Mouse (Mus musculus): ENCODE measurements around the gene Gm29609.

Gene Gm29609

GRCm38 (mm10) chr5:31138968-31139425 is 40.7 kb downstream of the Gm29609 start:
- in situ Hi-C loops (cut with MboI, MseI) = no loop called here

GRCm38 (mm10) chr5:31138241-31138967 is 41.3 kb downstream of the Gm29609 start, which contains the start of gene Ucn:
TSS of gene Ucn (minus strand) at chr5:31138829.
- in situ Hi-C loops (cut with MboI, MseI) = no loop called here

- in situ Hi-C loops (cut with MboI, MseI) = no loop called here
Observed at GRCm38 (mm10) chr5:31137658-31138057, 42.1 kb downstream of the Gm29609 start.

GRCm38 (mm10) chr5:31136730-31137424 is 42.8 kb downstream of the Gm29609 start:
- in situ Hi-C loops (cut with MboI, MseI) = no loop called here

- in situ Hi-C loops (cut with MboI, MseI) = no loop called here
Observed at GRCm38 (mm10) chr5:31126050-31126449, 53.7 kb downstream of the Gm29609 start.

GRCm38 (mm10) chr5:31123481-31123880 is 56.2 kb downstream of the Gm29609 start:
- in situ Hi-C loops (cut with MboI, MseI) = no loop called here

GRCm38 (mm10) chr5:31121111-31121510 is 58.6 kb downstream of the Gm29609 start:
- in situ Hi-C loops (cut with MboI, MseI) = no loop called here

- in situ Hi-C loops (cut with MboI, MseI) = no loop called here
Observed at GRCm38 (mm10) chr5:31116912-31117311, 62.8 kb downstream of the Gm29609 start.

GRCm38 (mm10) chr5:31116354-31116753 is 63.4 kb downstream of the Gm29609 start, which contains the start of gene Trim54:
TSS of gene Trim54 (plus strand) at chr5:31116712.
- in situ Hi-C loops (cut with MboI, MseI) = no loop called here

- in situ Hi-C loops (cut with MboI, MseI) = no loop called here
Observed at GRCm38 (mm10) chr5:31110781-31111180, 68.9 kb downstream of the Gm29609 start.

- in situ Hi-C loops (cut with MboI, MseI) = loop anchor here (10.0 kb wide), 1 partner anchor 553 kb away; no protein-coding TSS in a partner anchor
Observed at GRCm38 (mm10) chr5:31108000-31108490, 71.7 kb downstream of the Gm29609 start, which contains the start of gene Slc30a3. TSS of gene Slc30a3 (minus strand) at chr5:31108237.

- in situ Hi-C loops (cut with MboI, MseI) = loop anchor here (10.0 kb wide), 1 partner anchor 551 kb away; no protein-coding TSS in a partner anchor
Observed at GRCm38 (mm10) chr5:31105814-31106335, 73.8 kb downstream of the Gm29609 start, which contains the start of gene Dnajc5g. TSS of gene Dnajc5g (plus strand) at chr5:31106285.

GRCm38 (mm10) chr5:31095711-31096480 is 83.8 kb downstream of the Gm29609 start:
- in situ Hi-C loops (cut with MboI, MseI) = no loop called here

- in situ Hi-C loops (cut with MboI, MseI) = no loop called here
Observed at GRCm38 (mm10) chr5:31094799-31095691, 84.7 kb downstream of the Gm29609 start.
